In the genomic region with DNA sequence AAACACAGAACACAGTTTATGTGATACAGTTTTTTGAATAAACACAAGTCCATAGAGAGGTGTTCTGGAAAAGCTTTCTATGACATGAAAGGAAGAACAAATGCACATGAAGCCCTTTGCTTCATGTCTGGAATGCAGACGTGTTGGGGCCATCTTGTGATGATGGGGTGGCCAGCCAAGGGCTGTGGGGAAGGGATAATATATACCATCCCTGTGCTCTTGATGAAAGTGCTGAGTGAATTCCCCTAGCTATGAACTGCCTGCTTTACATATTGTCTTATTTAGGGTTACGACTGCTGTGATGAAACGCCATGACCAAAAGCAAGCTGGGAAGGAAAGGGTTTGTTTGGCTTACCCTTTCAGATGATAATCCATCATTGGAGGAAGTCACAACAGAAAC, we compare ENCODE assay signal across 22 mouse cellular contexts. TPM values are rescaled to one million over a fixed set of nuclear protein-coding genes. Genes with fewer than 3 reads are reported as not detected.
DNase-seq lines count a peak whose midpoint lies in the region; ATAC-seq and TF ChIP-seq lines count a peak whose summit lies in the region.
"Had no signal": no experiment of that assay in that cellular context is flagged by ENCODE, and none has a peak within 500 bp of the region (broad histone marks: within the 10 kb centered on the region; RNA-seq: fewer than 3 reads in every experiment).

No protein-coding gene starts in this region.

- H3K4me2 ChIP-seq in embryonic facial prominence, embryonic 15.5 days (replicated peaks), result no peak overlapping the region
- H3K4me2 ChIP-seq in intestine, embryonic 15.5 days (replicated peaks), result no peak overlapping the region
- no peak overlapping the region for H3K4me2 ChIP-seq in intestine, postnatal 0 days (replicated peaks; ENCODE audit: low read depth)
- no peak overlapping the region for H3K4me2 ChIP-seq in lung, embryonic 16.5 days (ENCODE audit: low read depth, low read length)
- H3K4me2 ChIP-seq: embryonic facial prominence, embryonic 12.5 days; forebrain, embryonic 12.5 days; forebrain, embryonic 15.5 days; heart, embryonic 11.5 days; hindbrain, embryonic 12.5 days; hindbrain, embryonic 15.5 days had no signal

- WGBS in embryonic facial prominence, embryonic 15.5 days, result 45% methylated on average over 3 of the region's 3 CpGs
- 83% methylated on average over 3 of the region's 3 CpGs for WGBS in embryonic facial prominence, embryonic 10.5 days
- WGBS in intestine, embryonic 15.5 days, result 54% methylated on average over 3 of the region's 3 CpGs
- WGBS in intestine, postnatal 0 days, result 78% methylated on average over 3 of the region's 3 CpGs
- WGBS in lung, embryonic 16.5 days, result 38% methylated on average over 3 of the region's 3 CpGs

- no peak for TF ChIP-seq CTCF in intestine, postnatal 0 days (IDR thresholded peaks at IDR 0.05; ENCODE audit: low read depth)

- H3K9me3 ChIP-seq in embryonic facial prominence, embryonic 15.5 days (replicated peaks), result no peaks in the 10 kb centered on the region
- no peaks in the 10 kb centered on the region for H3K9me3 ChIP-seq in embryonic facial prominence, embryonic 10.5 days
- no peaks in the 10 kb centered on the region for H3K9me3 ChIP-seq in intestine, embryonic 15.5 days
- no peaks in the 10 kb centered on the region for H3K9me3 ChIP-seq in intestine, postnatal 0 days (ENCODE audit: control insufficient read depth)
- H3K9me3 ChIP-seq in lung, embryonic 16.5 days (ENCODE audit: control insufficient read depth, low read length), result no peaks in the 10 kb centered on the region
- H3K9me3 ChIP-seq: embryonic facial prominence, embryonic 12.5 days; forebrain, embryonic 12.5 days; forebrain, embryonic 15.5 days; hindbrain, embryonic 12.5 days; hindbrain, embryonic 15.5 days had no signal

- H3K27me3 ChIP-seq in embryonic facial prominence, embryonic 15.5 days, result no peaks in the 10 kb centered on the region
- H3K27me3 ChIP-seq in embryonic facial prominence, embryonic 10.5 days (replicated peaks; ENCODE audit: low read depth, poor library complexity, severe bottlenecking), result no peaks in the 10 kb centered on the region
- no peaks in the 10 kb centered on the region for H3K27me3 ChIP-seq in intestine, embryonic 15.5 days (replicated peaks)
- H3K27me3 ChIP-seq in intestine, postnatal 0 days (replicated peaks; ENCODE audit: control insufficient read depth, insufficient read depth, low read length), result no peaks in the 10 kb centered on the region
- H3K27me3 ChIP-seq in lung, embryonic 16.5 days (ENCODE audit: control insufficient read depth, insufficient read depth, low read depth, low read length), result no peaks in the 10 kb centered on the region
- H3K27me3 ChIP-seq: embryonic facial prominence, embryonic 12.5 days; forebrain, embryonic 12.5 days; forebrain, embryonic 15.5 days; hindbrain, embryonic 12.5 days; hindbrain, embryonic 15.5 days; Patski had no signal

- H3K36me3 ChIP-seq in embryonic facial prominence, embryonic 15.5 days, result no peaks in the 10 kb centered on the region
- H3K36me3 ChIP-seq in embryonic facial prominence, embryonic 10.5 days (replicated peaks), result no peaks in the 10 kb centered on the region
- no peaks in the 10 kb centered on the region for H3K36me3 ChIP-seq in intestine, embryonic 15.5 days
- no peaks in the 10 kb centered on the region for H3K36me3 ChIP-seq in intestine, postnatal 0 days (ENCODE audit: control insufficient read depth, insufficient read depth)
- H3K36me3 ChIP-seq in lung, embryonic 16.5 days (ENCODE audit: control insufficient read depth, insufficient read depth, low read length), result no peaks in the 10 kb centered on the region
- H3K36me3 ChIP-seq: embryonic facial prominence, embryonic 12.5 days; forebrain, embryonic 12.5 days; forebrain, embryonic 15.5 days; hindbrain, embryonic 12.5 days; hindbrain, embryonic 15.5 days had no signal

- no peak for DNase-seq in embryonic facial prominence, embryonic 10.5 days (ENCODE audit: low spot score)
- DNase-seq in lung, adult 18-20 months, result no peak
- DNase-seq in NIH3T3 (ENCODE audit: low read depth), result peak; percentile 26
- DNase-seq: adrenal gland, postnatal 10 days; adrenal gland, postnatal 36 days; cerebellum, adult 18-20 months; cerebellum, adult 9-10 months; cerebellum, postnatal 14 days; gastrocnemius, postnatal 25 days; heart, adult 2 months had no signal

- 0 out of 2 replicates have a peak, but pooled peaks cover 7% of the 10 kb centered on the region for H3K4me1 ChIP-seq in embryonic facial prominence, embryonic 15.5 days
- peaks cover 22% of the 10 kb centered on the region for H3K4me1 ChIP-seq in embryonic facial prominence, embryonic 10.5 days
- H3K4me1 ChIP-seq in intestine, embryonic 15.5 days (replicated peaks), result peaks cover 22% of the 10 kb centered on the region
- peaks cover 17% of the 10 kb centered on the region for H3K4me1 ChIP-seq in intestine, postnatal 0 days (replicated peaks; ENCODE audit: control insufficient read depth, insufficient read depth, low read length)
- peaks cover 17% of the 10 kb centered on the region for H3K4me1 ChIP-seq in lung, embryonic 16.5 days (replicated peaks; ENCODE audit: control insufficient read depth, insufficient read depth, low read length)
- H3K4me1 ChIP-seq: forebrain, embryonic 12.5 days; forebrain, embryonic 15.5 days; hindbrain, embryonic 15.5 days had no signal

- H3K27ac ChIP-seq in embryonic facial prominence, embryonic 15.5 days (replicated peaks), result 0 out of 2 replicates have a peak overlapping the region, but pooled peaks have one; percentile 4
- H3K27ac ChIP-seq in embryonic facial prominence, embryonic 10.5 days (replicated peaks), result no peak overlapping the region
- peak overlapping the region; percentile 38; the same call in 1 of the 2 replicates for H3K27ac ChIP-seq in intestine, embryonic 15.5 days
- no peak overlapping the region for H3K27ac ChIP-seq in intestine, postnatal 0 days (ENCODE audit: low read depth, low read length)
- H3K27ac ChIP-seq in lung, embryonic 16.5 days (ENCODE audit: low read length), result peak overlapping the region; percentile 47; the same call in 1 of the 2 replicates
- H3K27ac ChIP-seq: embryonic facial prominence, embryonic 12.5 days; forebrain, embryonic 12.5 days; forebrain, embryonic 15.5 days; heart, adult 2 months; hindbrain, embryonic 12.5 days; hindbrain, embryonic 15.5 days had no signal

- ATAC-seq in embryonic facial prominence, embryonic 15.5 days (ENCODE audit: insufficient number of reproducible peaks, low FRiP score, low TSS enrichment, low read depth), result no peak
- no peak for ATAC-seq in intestine, embryonic 15.5 days
- ATAC-seq in intestine, postnatal 0 days, result no peak
- ATAC-seq in lung, embryonic 16.5 days (ENCODE audit: low read depth), result peak; percentile 69
- ATAC-seq: forebrain, embryonic 15.5 days; Patski had no signal

- H3K9ac ChIP-seq in embryonic facial prominence, embryonic 15.5 days, result no peak overlapping the region
- no peak overlapping the region for H3K9ac ChIP-seq in intestine, embryonic 15.5 days
- no peak overlapping the region for H3K9ac ChIP-seq in intestine, postnatal 0 days (ENCODE audit: low read depth, low read length)
- no peak overlapping the region for H3K9ac ChIP-seq in lung, embryonic 16.5 days (ENCODE audit: low read length)
- H3K9ac ChIP-seq: embryonic facial prominence, embryonic 12.5 days; forebrain, embryonic 12.5 days; forebrain, embryonic 15.5 days; hindbrain, embryonic 12.5 days; hindbrain, embryonic 15.5 days had no signal

- H3K4me3 ChIP-seq in embryonic facial prominence, embryonic 15.5 days (replicated peaks), result no peak overlapping the region
- H3K4me3 ChIP-seq in embryonic facial prominence, embryonic 10.5 days, result no peak overlapping the region
- no peak overlapping the region for H3K4me3 ChIP-seq in intestine, embryonic 15.5 days (replicated peaks)
- H3K4me3 ChIP-seq in intestine, postnatal 0 days (ENCODE audit: low read depth, low read length), result no peak overlapping the region
- H3K4me3 ChIP-seq in lung, embryonic 16.5 days (ENCODE audit: low read length), result no peak overlapping the region
- H3K4me3 ChIP-seq: embryonic facial prominence, embryonic 12.5 days; erythroblast, embryonic 14.5 days; forebrain, embryonic 12.5 days; forebrain, embryonic 15.5 days; heart, adult 2 months; hindbrain, embryonic 12.5 days; hindbrain, embryonic 15.5 days had no signal

RNA-seq across cellular contexts. Expression of gene Tlnrd1, which starts 39.3 kb away (rescaled TPM):
- 12.5 and 13.0 TPM in 2 replicates for polyA plus RNA-seq in embryonic facial prominence, embryonic 15.5 days (2015; fragmentation: Nextera tagmentation; extraction: Ambion mirVana)
- polyA plus RNA-seq in embryonic facial prominence, embryonic 10.5 days (2016; fragmentation: Nextera tagmentation; extraction: Ambion mirVana), result 14.2 and 14.6 TPM in 2 replicates
- polyA plus RNA-seq in intestine, embryonic 15.5 days (2015; fragmentation: Nextera tagmentation; extraction: Ambion mirVana), result 13.6 and 13.7 TPM in 2 replicates
- 11.8 and 12.0 TPM in 2 replicates for polyA plus RNA-seq in intestine, postnatal 0 days (2015; fragmentation: Nextera tagmentation; extraction: Ambion mirVana)
- polyA plus RNA-seq in lung, embryonic 16.5 days (2015; fragmentation: Nextera tagmentation; extraction: Ambion mirVana), result 10.4 and 10.5 TPM in 2 replicates

RNA-seq across cellular contexts. Expression of gene Mesd, which starts 39.5 kb away (rescaled TPM):
- polyA plus RNA-seq in embryonic facial prominence, embryonic 15.5 days (2015; fragmentation: Nextera tagmentation; extraction: Ambion mirVana), result 79.4 and 92.6 TPM in 2 replicates
- 90.6 and 99.6 TPM in 2 replicates for polyA plus RNA-seq in embryonic facial prominence, embryonic 10.5 days (2016; fragmentation: Nextera tagmentation; extraction: Ambion mirVana)
- 91.2 and 108 TPM in 2 replicates for polyA plus RNA-seq in intestine, embryonic 15.5 days (2015; fragmentation: Nextera tagmentation; extraction: Ambion mirVana)
- 53.6 and 55.0 TPM in 2 replicates for polyA plus RNA-seq in intestine, postnatal 0 days (2015; fragmentation: Nextera tagmentation; extraction: Ambion mirVana)
- polyA plus RNA-seq in lung, embryonic 16.5 days (2015; fragmentation: Nextera tagmentation; extraction: Ambion mirVana), result 118 and 132 TPM in 2 replicates

RNA-seq across cellular contexts. Expression of gene Cfap161, which starts 50.1 kb away (rescaled TPM):
- 7.0 and 14.1 TPM in 2 replicates for polyA plus RNA-seq in embryonic facial prominence, embryonic 15.5 days (2015; fragmentation: Nextera tagmentation; extraction: Ambion mirVana)
- polyA plus RNA-seq in embryonic facial prominence, embryonic 10.5 days (2016; fragmentation: Nextera tagmentation; extraction: Ambion mirVana), result 0.15 TPM in 1 of 2 replicates, not detected in the other
- polyA plus RNA-seq in intestine, embryonic 15.5 days (2015; fragmentation: Nextera tagmentation; extraction: Ambion mirVana), result 0.13 TPM in 1 of 2 replicates, not detected in the other
- not detected in 2 replicates for polyA plus RNA-seq in intestine, postnatal 0 days (2015; fragmentation: Nextera tagmentation; extraction: Ambion mirVana)
- polyA plus RNA-seq in lung, embryonic 16.5 days (2015; fragmentation: Nextera tagmentation; extraction: Ambion mirVana), result 7.4 and 8.4 TPM in 2 replicates
- polyA plus RNA-seq: erythroblast, embryonic 14.5 days; Patski had no signal

Comparison
In these comparisons a context has a peak if more than half of its experiments do, and no peak if none do; other contexts are left out.
1. H3K27ac ChIP-seq: peak in embryonic facial prominence, embryonic 15.5 days (single experiment), intestine, embryonic 15.5 days (single experiment) and lung, embryonic 16.5 days (single experiment); none in embryonic facial prominence, embryonic 10.5 days (single experiment) and intestine, postnatal 0 days (single experiment).